Mouse (Mus musculus) right cerebral cortex, postnatal 14 days (tissue): ENCODE measurements around the gene Podn.
A peak's percentile ranks its signal among the peaks of the same experiment; 100 is the strongest.

Experiments
- DNase-seq: peaks from one replicate; pipeline ENCODE4 v3.0.0; 2022

The Podn gene

GRCm38 (mm10) chr4:107996418-107996986 lies 99.7 kb downstream of the Podn start:
- no peak for DNase-seq

GRCm38 (mm10) chr4:107995727-107996126 lies 100.5 kb downstream of the Podn start:
- no peak for DNase-seq

- no peak for DNase-seq
These were observed 101.2 kb downstream of the Podn start for GRCm38 (mm10) chr4:107995011-107995410.

- no peak for DNase-seq
These were observed 104.4 kb downstream of the Podn start for GRCm38 (mm10) chr4:107991879-107992278.

GRCm38 (mm10) chr4:107990818-107991217 lies 105.4 kb downstream of the Podn start:
- DNase-seq, result no peak

GRCm38 (mm10) chr4:107988931-107989330 lies 107.3 kb downstream of the Podn start:
- no peak for DNase-seq

- no peak for DNase-seq
These were observed 109.7 kb downstream of the Podn start for GRCm38 (mm10) chr4:107986386-107987168.

GRCm38 (mm10) chr4:107985812-107986211 lies 110.4 kb downstream of the Podn start:
- DNase-seq, result no peak

GRCm38 (mm10) chr4:107984282-107984981 lies 111.8 kb downstream of the Podn start:
- peak; percentile 72 for DNase-seq

GRCm38 (mm10) chr4:107983717-107984116 lies 112.5 kb downstream of the Podn start:
- DNase-seq, result no peak

- DNase-seq, result no peak
These were observed 116.1 kb downstream of the Podn start for GRCm38 (mm10) chr4:107980002-107980600.

- peak; percentile 26 for DNase-seq
These were observed 116.7 kb downstream of the Podn start for GRCm38 (mm10) chr4:107979530-107979929.

GRCm38 (mm10) chr4:107977593-107977992 lies 118.7 kb downstream of the Podn start:
- no peak for DNase-seq

- no peak for DNase-seq
These were observed 121.2 kb downstream of the Podn start for GRCm38 (mm10) chr4:107975004-107975403.

GRCm38 (mm10) chr4:107974527-107974926 lies 121.7 kb downstream of the Podn start:
- no peak for DNase-seq

GRCm38 (mm10) chr4:107971162-107971561 lies 125.1 kb downstream of the Podn start:
- DNase-seq, result no peak

GRCm38 (mm10) chr4:107969781-107970180 lies 126.5 kb downstream of the Podn start:
- no peak for DNase-seq

- no peak for DNase-seq
These were observed 128.1 kb downstream of the Podn start, which contains the start of gene Slc1a7 for GRCm38 (mm10) chr4:107967966-107968682. Gene Slc1a7, plus strand, starts transcription at chr4:107968332.

- no peak for DNase-seq
These were observed 129.7 kb downstream of the Podn start for GRCm38 (mm10) chr4:107966416-107967109.
